Mouse (Mus musculus) pancreas, adult 10 weeks (tissue): ENCODE results near the gene Prpf4b. TPM values are rescaled to one million over a fixed set of nuclear protein-coding genes. Genes with fewer than 3 reads are reported as not detected.

Source experiments
- polyA plus RNA-seq: library from polyadenylated mRNA; stranded (reverse); fragments of 350-450 nt; fragmentation: Illumina TruSeq; extraction: RNeasy Lipid Tissue Mini Kit (QIAGEN cat#74804); gene quantifications from one replicate; pipeline ENCODE4 v1.2.3, GENCODE M21; 2015; ENCODE audit warnings: low read depth, low replicate concordance; ENCODE audit not compliant: insufficient read depth

The Prpf4b gene
- 68.7 TPM for polyA plus RNA-seq

GRCm38 (mm10) chr13:34875166-34875710 is at the start of gene Prpf4b:
Gene Prpf4b, plus strand, starts transcription at chr13:34875302.

GRCm38 (mm10) chr13:34924210-34924609 is 49.1 kb downstream of the Prpf4b start, which contains the start of the genes Fam217a and 4933417A18Rik:
Gene Fam217a, minus strand, starts transcription at chr13:34924310.
Gene 4933417A18Rik, plus strand, starts transcription at chr13:34924409.

Other genes with a start within 250 kb of the Prpf4b start
- gene Pxdc1, start 221.8 kb upstream of the Prpf4b start, polyA plus RNA-seq, result 5.5 TPM
- gene Fam50b, start 140.5 kb upstream of the Prpf4b start, polyA plus RNA-seq, result not detected
- gene Fam217a, start 49.0 kb downstream of the Prpf4b start, polyA plus RNA-seq, result not detected
- gene 4933417A18Rik, start 49.1 kb downstream of the Prpf4b start, polyA plus RNA-seq, result not detected
- 1.9 TPM for gene Eci3, start 88.5 kb downstream of the Prpf4b start, polyA plus RNA-seq
- 22.2 TPM for gene Eci2, start 151.8 kb downstream of the Prpf4b start, polyA plus RNA-seq